Mouse (Mus musculus) R1 (cell line): Measurements from ENCODE around the gene Sema3c.

Experiments used
- DNase-seq: peaks from one replicate; pipeline ENCODE4 v3.0.0-alpha.2; 2018; ENCODE audit warnings: low read depth, low spot score

The Sema3c gene

DNA sequence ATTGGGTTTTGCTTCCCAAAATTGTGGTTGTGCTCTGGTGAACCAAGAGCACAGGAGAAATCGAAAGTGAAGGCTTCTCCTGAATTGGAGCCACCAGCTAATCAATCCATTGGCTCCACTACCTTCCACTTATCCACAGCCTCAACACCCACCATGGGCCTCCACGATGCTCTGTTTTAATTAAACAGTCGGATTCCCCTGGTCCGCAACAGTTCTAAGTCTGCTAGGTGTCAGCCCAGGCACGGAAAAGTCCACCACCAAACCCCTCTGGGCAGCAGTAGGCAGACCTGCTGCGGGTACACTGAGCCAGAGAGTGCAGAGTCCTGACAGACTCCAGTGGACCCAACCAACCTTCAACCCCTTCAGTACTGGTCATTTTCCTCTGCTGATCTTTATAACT, 202.5 kb downstream of the Sema3c start:
- DNase-seq, result peak; percentile 84
